Mouse (Mus musculus) kidney, embryonic 16.5 days (tissue): ENCODE measurements around the gene Fam174a. TPM values are rescaled to one million over a fixed set of nuclear protein-coding genes. Genes with fewer than 3 reads are reported as not detected.

Experiments used
- ATAC-seq: fragments of 200-750 bp; cut with Nextera tagmentation; 2 replicates; pipeline ENCODE4 v1.8.0; 2017; ENCODE audit warnings: moderate TSS enrichment; ENCODE audit not compliant: low FRiP score, low TSS enrichment
- H3K27ac ChIP-seq: fragments of 300-500 bp; sonication (generic); 2 replicates; pipeline ENCODE4 v1.5.1; 2014; ENCODE audit warnings: low read length
- H3K27me3 ChIP-seq: fragments of 300-500 bp; sonication (generic); 2 replicates; pipeline ENCODE4 v1.6.1; 2014; ENCODE audit warnings: low read length, control low read depth, mixed read lengths; ENCODE audit not compliant: insufficient read depth
- H3K36me3 ChIP-seq: fragments of 300-500 bp; sonication (generic); 2 replicates; pipeline ENCODE4 v1.6.1; 2014; ENCODE audit warnings: low read length, control low read depth, mixed read lengths; ENCODE audit not compliant: insufficient read depth
- H3K4me1 ChIP-seq: fragments of 300-500 bp; sonication (generic); 2 replicates; pipeline ENCODE4 v1.6.1; 2014; ENCODE audit warnings: low read length, control low read depth, mixed read lengths; ENCODE audit not compliant: insufficient read depth
- H3K4me2 ChIP-seq: fragments of 300-500 bp; sonication (generic); replicated peaks from 2 replicates; pipeline ENCODE4 v1.6.1; 2014; ENCODE audit warnings: low read depth, low read length
- H3K4me3 ChIP-seq: fragments of 300-500 bp; sonication (generic); 2 replicates; pipeline ENCODE4 v1.5.1; 2014; ENCODE audit warnings: mild to moderate bottlenecking, low read length
- H3K9ac ChIP-seq: fragments of 300-500 bp; sonication (generic); replicated peaks from 2 replicates; pipeline ENCODE4 v1.6.1; 2014; ENCODE audit warnings: low read length
- H3K9me3 ChIP-seq: fragments of 300-500 bp; sonication (generic); 2 replicates; pipeline ENCODE4 v1.6.1; 2016; ENCODE audit warnings: low read length, control low read depth
- WGBS: fragments of 180-500 bp; shearing (Covaris S2); extraction: QIAGEN DNeasy Blood & Tissue Kit; methylation state at CpG from one replicate; pipeline ENCODE4 v1.1.7; 2014; 5-methylcytosine and 5-hydroxymethylcytosine counted together
- polyA plus RNA-seq: library from polyadenylated mRNA; unstranded; fragments of >200 nt; fragmentation: Nextera tagmentation; extraction: Ambion mirVana; gene quantifications from 2 replicates; pipeline ENCODE4 v1.2.1, GENCODE M21; 2015

Fam174a gene
- polyA plus RNA-seq, 1 experiment from 2014 or later, result 27.9 TPM

GRCm38 (mm10) chr1:95381028-95381427 is 67.6 kb downstream of the Fam174a start:
- H3K4me1 ChIP-seq, result no peaks in the 10 kb centered on the region
- H3K9me3 ChIP-seq, result no peaks in the 10 kb centered on the region
- ATAC-seq, result no peak
- H3K36me3 ChIP-seq, result no peaks in the 10 kb centered on the region
- no peaks in the 10 kb centered on the region for H3K27me3 ChIP-seq
- no peak overlapping the region for H3K4me3 ChIP-seq
- no peak overlapping the region for H3K9ac ChIP-seq
- WGBS, result 86% methylated on average over 2 of the region's 2 CpGs
- no peak overlapping the region for H3K4me2 ChIP-seq
- no peak overlapping the region for H3K27ac ChIP-seq
